Mouse (Mus musculus) kidney, postnatal 14 days (tissue): Measurements from ENCODE around the gene Ltf.

Experiments used
- DNase-seq: peaks from one replicate; pipeline ENCODE4 v3.0.0; 2022; ENCODE audit warnings: mixed read lengths

Gene Ltf

DNA sequence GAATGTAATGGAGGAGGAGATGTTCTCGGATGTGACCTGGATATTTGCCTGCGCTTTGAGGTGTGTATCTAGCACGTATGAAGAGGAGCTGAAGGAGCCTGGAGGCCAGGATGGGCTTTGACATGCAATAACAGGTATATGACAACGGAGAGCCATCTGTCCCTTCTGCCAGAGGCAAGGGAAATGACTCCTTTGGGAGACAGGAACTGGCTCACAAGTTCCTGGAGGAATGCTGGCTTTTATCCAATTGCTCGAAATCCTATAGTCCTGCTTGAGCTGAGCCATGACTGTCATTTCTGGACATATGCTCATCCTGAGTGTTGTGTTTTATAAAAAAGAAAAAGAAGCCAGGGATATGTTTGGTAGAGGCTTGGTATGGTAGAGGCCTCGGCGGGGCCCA is 69.8 kb downstream of the Ltf start:
- DNase-seq, result no peak
